Mouse (Mus musculus): ENCODE data around the gene Prokr1.

GRCm38 (mm10) chr6:87535651-87536050, 54.9 kb downstream of the Prokr1 start:
- TF ChIP-seq CTCF (IDR thresholded peaks at IDR 0.05; ENCODE audit: control insufficient read depth, insufficient read depth, insufficient replicate concordance, low read depth, low read length) (no peak), POLR2A (IDR thresholded peaks at IDR 0.05; ENCODE audit: control insufficient read depth, low read depth, low read length) (no peak)
